Mouse (Mus musculus) ovary, postnatal 14 days (tissue): ENCODE results near the gene Strc.
"Not testable (repeated sequence)": the region's sequence is repeated elsewhere in the genome, so short reads cannot be mapped to it uniquely, and the experiment has no call there.

Experiments
- DNase-seq: peaks from one replicate; pipeline ENCODE4 v3.0.0; 2022; ENCODE audit warnings: low spot score

Strc gene

DNA sequence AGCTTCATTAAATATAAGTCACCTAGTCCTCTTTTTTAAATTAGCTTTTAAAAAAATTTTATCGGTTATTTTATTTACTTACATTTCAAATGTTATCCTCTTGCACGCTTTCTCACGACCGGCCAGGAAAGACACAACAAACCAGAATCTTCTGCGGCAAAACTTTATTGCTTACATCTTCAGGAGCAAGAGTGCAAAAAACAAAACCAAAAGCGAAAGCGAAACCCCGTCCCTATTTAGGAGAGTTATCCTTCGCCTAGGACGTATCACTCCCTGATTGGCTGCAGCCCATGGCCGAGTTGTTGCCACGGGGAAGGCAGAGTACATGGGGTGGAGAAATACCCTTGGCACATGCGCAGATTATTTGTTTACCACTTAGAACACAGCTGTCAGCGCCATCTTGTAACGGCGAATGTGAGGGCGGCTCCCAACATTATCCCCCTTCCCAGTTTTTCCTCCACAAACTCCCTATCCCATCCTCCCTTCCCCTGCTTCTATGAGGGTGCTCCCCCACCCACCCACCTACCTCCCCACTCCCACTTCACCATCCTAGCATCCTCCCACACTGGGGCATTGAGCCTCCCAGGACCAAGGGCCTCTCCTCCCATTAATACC lies at the start of gene Strc:
Strc (minus strand) TSS at position 208 of the 615 bp plus-strand sequence.
- DNase-seq = not testable (repeated sequence)

DNA sequence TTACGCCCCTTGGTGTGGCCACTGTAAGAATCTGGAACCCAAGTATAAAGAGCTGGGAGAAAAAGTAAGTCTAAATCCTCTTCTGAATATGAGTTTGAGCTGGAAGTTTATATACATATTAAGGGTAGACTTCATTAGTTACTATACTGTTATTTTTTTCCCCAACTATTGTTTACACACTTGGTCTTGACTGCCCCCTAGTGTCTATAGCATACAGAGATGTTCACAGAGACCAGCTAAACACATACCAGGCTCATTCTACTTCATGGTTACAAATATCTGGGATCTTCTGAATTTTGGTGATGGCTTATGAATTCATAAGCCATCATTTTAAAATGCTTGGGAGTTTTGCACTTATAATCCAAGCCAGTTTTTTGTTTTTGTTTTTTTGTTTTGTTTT lies 47.9 kb upstream of the Strc start:
- DNase-seq = no peak

DNA sequence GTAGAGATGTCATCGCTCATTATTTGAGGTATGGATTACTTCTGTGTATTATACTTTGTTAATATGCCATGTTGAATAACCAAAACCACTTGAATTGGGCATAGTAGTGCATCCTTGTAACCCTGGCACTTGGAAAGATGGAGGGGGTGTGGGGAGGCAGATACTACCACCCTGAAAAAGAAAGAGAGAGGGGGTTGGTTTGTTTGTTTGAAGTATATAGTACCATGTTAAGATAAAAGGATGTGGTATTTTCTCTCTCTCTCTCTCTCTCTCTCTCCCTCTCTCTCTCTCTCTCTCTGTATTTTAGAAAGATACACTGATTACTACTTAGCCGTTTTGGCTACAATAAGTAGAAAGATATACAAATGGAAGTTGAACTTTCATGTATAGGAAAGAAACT lies 38.9 kb upstream of the Strc start:
- no peak for DNase-seq

DNA sequence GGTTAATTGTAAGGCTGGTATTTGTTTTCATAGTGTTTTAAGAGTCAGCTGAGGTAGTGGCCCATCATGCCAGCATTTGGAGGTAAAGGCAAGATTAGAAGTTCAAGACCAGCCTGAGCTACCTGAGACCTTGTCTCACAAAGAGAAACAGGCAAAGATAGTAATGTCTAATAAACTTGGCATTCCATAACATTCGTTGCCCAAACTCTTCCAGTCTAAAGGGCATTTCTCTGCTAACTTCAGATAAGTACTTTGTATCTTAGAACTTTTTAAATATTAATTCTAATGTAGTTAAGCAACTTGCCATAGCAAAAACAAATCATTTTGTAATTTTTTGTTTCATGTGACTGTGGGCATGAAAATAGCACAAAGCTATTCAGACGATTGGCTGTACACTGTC lies 36.2 kb upstream of the Strc start:
- no peak for DNase-seq

DNA sequence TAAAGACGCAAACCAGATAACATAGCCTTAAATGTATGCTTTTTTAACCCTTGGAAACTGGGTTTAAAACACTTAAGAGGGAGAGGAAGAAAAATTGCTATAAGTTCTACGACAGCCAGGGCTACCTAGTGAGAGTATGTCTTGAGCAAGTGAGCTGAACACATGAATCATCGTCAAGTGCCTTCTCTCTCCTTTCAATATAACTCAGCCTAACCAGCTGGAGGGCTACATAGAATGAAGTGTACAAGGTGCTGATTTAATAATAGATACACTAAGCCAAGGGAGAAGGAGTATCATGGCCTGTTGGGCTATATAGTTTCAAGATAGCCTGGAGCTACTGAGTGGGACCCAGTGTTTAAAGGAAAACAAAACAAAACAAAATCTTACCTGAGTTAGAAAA lies 31.5 kb upstream of the Strc start:
- DNase-seq = no peak

DNA sequence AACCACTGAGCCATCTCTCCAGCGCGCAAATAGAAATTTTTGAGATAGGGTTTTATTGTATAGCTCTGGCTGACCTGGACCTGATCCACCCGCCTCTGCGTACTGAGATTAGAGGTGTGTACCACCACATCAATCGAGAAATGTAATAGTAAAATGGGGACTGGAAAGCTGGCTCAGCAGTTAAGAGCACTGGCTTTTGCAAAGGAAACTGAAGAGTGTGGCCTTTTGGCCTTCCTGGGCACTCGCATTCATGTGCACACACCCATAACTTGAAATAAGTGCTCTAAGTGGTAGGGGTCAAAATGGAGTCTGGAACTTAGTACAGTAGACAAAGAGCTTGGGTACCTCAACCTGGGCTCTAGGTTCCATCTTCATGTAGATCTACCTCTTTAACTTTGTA lies 29.4 kb upstream of the Strc start:
- DNase-seq = no peak

DNA sequence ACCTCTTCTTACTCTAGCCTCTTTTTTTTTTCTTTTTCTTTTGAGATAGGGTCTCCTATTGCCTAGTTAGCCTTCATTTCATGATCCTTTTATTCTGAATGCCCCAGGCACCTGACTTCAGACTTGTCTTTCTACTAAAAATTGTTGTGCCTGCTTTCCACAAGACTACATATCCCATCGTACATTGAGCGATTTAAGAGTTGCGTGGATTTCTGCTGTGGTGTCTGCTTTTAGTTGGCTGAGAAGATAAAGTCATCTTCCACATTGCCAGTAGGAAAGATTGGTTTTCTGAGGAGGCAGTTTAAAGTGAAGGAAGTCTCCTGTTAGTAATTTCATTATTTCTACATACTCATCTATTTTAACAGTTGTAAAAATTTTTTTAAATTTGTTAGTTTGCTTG lies 28.6 kb upstream of the Strc start:
- no peak for DNase-seq

DNA sequence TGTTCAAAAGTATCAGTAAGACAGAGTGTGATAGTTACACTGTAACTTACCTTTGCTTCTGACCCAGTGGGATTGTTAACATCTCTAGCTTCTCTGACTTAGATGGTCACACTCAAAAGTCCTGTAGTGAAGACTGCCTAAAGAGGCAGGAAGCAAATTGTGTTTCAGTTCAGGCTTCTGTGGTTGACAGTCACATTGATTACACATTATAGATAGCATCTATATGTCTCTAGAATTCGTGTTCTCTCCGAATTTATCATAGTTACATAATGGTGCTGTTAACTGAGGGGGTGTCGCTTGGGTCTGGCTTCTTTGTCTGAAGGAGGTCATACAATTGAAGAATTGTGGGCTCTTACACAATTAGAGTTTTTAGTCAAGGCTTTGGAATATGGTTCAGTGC lies 28.1 kb upstream of the Strc start:
- DNase-seq = no peak

DNA sequence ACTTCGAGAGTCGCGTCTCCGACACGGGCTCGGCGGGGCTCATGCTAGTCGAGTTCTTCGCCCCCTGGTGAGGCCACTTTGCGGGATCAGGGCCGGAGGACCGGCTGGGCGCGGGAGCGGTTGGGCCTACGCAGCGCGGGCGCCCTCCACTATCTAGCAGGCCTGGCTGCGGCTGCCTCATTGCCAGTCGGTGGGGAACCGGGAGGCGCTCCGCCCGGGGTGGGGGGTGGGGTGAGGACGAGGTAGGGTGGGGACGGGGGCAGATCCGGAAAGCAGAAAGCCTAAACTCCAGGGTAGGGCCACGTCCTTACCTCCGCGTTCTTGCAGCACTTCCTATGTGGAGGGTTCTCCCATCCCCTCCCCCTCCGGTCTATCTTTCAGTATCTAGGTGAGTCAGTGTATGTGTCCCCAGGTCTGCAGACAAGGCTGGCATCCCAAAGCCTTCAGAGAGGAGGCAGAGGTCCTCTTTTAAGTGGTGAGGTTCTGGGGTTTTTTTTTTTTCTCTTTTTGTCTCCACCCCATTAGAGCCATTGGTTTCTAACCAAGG lies 27.2 kb upstream of the Strc start:
- DNase-seq = peak; percentile 13

DNA sequence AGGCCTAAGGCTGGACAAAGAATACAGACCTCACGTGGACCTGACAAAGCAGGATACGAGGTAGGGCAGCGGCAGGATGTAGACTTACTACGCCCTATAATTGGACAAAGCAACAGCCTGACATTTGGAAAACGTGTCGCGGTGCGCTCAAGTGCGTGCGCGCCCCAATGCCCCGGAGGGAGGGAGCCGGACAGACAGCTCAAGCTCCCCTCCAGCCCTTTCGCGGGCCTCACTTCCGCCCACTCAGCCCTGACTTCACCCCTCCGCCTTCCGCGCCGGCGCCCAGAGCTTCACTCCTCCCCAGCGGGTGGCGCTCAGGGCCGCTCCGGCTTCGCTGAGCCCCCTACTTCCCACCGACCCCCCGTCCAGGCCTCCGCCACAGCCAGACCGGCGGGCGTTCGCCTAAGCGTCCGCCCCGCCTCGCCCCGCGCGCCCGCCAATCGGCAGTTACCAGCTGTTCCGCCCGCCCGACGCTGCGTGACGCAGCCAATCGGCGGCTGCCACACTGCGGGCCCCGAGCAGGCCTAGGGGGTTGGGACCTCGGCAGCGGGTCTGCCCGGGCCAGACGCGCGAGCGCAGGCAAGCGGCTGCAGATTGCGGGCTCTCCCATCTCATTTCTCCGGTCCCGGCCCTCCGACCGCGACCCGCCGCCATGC lies 26.5 kb upstream of the Strc start, which contains the start of the genes Pdia3 and Catsper2:
Pdia3 (plus strand) TSS at position 389 of the 656 bp plus-strand sequence.
Catsper2 (minus strand) TSS at position 406 of the 656 bp plus-strand sequence.
- peak; percentile 93 for DNase-seq

DNA sequence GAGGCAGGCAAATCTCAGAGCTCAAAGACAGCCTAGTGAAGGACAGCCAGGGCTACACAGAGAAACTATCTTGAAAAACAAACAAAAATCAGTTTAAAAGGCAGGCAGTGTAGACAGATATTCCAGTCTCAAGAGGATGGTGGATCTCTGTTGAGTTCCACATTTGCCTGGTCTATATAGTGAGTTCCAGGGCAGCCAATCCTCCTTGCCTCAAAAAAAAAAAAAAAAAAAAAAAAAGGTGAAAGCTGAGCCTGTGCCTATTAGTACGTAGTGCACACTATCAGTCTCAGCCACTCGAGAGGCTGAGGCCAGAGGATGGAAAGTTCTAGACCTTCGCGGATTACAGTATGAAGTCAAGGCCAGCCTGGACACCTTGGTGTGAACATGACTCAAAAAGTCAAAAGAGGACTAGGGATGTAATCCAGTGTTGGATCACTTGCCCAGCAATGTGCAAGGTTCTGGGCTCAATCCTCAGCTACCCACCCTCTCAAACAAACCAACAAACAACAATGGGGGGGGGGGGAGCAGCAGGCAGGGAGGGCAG lies 25.9 kb upstream of the Strc start:
- no peak for DNase-seq

DNA sequence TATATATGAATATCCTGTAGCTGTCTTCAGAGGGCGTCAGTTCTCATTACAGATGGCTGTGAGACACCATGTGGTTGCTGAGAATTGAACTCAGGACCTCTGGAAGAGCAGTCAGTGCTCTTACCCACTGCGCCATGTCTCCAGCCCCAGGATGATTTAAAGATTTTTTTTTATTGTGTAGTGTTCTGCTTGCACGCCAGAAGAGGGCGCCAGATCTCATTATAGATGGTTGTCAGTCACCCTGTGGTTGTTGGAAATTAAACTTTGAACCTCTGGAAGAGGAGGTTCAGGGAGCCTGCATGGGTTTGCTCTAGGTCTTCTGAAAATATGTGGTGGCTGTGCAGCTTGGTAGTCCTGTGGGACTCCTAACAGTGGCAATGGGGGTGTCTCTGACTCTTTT lies 21.2 kb upstream of the Strc start:
- DNase-seq = no peak

DNA sequence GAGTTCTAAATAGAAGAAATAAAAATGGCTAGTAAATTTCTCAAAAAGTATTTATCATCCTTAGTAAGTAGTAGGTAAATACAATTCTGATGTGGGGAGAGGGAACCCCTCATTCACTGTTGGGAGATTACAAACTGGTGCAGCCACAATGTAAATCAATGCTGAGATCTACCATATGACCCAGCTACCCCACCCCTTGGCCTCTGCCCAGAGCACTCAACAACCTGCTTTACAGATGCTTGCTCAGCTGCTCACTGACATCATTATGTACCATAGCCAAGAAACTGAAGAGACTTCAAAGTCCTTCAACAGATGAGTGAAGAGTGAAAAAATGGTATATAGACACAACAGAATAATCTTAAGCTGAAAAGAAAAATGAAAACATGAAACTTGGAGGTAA lies 16.3 kb upstream of the Strc start:
- DNase-seq = no peak

DNA sequence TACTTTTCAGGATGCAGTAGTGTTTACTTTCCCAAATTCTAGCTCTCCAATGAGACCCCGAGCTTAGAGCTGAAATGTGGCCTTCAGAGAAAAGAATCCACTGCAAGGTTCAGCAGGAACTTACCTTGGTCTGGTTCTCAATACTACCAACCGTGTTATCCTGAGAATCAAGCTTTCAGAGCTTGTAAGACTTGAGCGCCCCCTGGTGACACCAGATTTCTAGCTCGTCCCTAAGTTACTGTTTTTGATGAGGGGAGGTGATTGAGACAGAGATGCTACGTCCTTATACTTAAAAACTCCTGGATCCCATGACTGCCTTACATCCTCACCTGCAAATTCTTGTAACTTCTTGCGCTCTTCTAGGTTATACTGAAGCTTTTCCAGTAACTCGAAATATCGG lies 9.7 kb upstream of the Strc start:
- peak; percentile 78 for DNase-seq

DNA sequence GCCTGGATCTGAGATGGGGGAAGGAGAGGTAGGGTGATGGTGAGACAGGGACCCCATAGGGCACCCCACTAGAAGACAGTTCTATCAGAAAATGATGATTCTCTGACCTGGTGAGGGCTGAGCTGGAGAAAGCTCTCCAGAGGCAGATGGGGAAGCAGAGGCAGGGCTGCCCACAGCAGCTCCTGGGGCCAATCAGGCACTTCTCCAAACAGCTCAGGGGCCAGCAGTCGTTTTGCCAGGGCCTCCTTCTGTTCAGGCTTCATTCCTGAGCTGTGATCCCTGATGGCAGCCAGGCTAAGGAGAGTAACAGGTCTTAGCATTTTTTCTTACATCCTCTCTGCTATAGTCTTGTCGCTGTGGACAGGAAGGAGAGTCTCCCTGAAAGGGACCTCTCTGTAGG lies 12.2 kb downstream of the Strc start:
- no peak for DNase-seq

DNA sequence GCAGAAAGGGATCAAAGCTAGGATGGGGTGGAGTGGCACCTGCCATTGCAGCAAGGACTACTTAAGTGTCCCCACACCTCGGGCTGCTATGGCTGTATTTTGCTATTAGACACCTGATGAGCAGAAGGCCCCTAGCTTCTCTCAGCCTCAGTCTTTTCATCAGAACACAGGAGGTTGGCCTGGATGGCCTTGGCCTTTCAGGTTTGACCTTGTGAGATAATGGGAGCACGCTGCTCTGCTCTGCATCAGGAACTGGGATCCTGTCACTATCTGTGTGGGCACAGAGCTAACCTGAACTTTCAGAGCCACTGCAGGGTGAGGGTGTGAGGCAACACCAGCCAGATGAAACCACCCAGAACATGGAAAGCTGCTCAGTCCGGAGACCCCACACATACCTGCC lies 14.7 kb downstream of the Strc start:
- no peak for DNase-seq

DNA sequence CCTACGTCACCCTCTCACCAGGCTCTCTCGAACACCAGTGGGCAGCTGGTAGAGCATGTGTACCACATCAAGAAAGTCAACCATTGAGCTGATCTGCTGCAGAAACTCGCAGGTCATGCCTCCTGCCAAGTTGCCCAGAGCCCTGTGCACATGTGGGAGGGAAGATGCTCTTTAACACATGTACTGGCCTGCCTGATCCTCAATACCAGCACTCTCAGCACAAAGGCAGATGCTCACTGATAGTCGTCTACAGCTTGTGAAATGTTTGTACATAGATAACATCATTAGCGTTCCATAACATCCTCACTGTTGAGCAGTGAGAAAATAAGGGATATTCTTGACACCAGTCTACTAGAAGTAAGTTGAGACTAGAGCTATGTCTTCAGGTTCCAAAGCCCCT lies 16.0 kb downstream of the Strc start:
- no peak for DNase-seq

DNA sequence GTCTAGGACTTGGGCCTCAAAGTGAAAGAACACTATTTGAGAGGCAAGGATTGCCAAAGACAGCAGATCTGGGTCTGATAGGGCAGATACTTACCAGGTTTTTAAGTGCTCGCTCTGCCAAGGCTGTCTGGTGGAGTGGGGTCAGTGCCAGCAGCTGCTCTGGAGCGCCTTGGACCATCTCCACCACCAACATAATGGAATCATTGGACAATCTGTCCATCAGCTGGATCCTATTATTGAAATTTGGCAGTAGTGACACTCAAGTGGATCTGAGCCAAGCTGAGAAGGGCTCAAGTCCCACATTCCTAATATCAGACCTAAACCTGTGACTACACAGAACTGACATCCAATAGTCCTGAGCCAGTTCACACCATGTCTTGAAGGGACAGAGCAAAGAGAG lies 18.1 kb downstream of the Strc start:
- no peak for DNase-seq

DNA sequence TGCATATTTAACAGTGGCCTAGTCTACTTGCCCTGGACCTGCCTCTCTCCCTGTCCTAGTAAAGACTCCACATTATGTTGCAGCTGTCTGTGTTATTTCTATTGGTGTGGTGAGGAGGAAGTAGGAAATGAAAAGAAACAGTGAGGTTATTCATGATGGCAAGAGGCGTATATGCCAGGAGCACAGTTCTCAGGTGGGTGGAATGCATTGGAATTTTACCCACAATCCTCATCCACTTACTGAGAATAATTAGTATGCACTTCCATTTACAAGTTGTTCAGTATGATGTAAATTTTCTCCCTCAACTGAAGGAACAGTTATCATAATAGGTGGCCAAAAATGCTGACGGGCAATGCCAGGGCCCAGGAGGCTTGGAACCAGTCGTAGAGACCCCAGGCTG lies 23.3 kb downstream of the Strc start:
- DNase-seq = no peak

DNA sequence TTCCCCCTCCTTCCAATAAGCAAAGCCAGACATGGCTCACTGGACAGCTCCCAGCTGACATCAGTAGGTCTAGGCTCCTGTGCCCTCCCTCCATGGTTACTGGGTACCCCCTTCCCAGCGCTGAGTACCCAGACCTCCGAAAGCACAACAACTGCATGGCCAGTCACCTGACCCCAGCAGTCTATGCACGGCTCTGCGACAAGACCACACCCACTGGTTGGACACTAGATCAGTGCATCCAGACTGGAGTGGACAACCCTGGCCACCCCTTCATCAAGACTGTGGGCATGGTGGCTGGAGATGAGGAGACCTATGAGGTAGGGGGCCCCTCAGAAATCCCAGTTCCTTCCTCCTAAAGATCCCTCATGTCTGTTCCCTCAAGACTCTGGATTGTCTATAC lies 27.5 kb downstream of the Strc start:
- no peak for DNase-seq

DNA sequence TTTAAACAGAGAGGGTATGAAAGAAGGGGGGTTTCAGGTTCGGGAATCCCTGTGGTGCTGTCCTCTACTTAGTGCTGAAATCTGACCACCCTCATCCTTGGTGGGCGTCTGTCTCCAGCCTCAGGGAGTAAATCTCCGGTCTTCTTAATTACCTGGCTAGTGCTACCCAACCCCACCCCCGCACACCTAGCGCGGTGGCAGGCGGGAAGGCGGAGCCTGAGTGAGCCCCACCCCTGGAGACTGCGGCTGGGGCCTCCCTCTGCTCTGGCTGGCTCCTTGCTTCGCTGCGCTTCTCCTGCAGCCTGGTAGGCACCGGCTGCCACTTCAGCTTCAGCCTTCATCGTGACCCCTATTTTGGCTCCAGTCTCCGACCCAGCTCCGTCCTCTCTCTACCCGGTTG lies 28.6 kb downstream of the Strc start:
- DNase-seq = peak; percentile 12

DNA sequence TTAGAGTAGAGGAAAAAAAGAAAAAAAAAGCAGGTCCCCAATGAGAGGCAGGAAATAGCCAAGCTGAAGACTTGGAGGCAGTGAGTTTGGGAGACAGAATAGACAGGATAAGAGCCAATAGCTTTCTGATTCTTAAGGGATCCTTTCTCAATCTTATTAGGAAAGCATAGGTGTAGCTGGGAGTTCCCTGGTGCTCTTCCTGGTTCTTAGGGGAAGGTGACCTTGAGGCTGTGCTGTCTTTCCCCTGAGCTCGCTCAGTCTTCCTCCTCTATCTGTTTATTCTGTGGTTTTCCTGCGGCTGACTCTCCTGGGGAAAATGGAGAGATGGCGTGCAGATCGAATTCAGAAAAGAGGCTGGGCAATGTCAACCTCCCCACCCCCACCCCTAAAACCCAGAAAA lies 29.0 kb downstream of the Strc start:
- no peak for DNase-seq

DNA sequence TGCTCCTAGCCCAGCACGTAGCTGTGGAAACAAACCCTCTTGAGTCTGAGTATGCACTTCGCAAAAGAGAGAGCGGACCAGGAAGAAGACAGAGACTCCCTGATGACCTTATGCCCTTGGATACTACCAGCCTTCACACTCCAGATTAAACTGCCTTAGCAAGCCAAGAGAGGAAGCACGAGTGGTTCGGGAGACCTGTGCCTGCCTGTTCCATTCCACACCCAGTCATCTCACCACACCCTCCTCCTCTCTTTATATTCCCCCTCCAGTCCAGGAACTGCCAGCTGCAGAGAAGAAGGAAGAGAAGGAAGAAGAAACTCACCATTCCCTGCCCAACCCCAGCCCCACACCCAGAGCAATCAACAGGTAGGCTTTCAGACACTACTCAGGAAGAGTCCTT lies 29.5 kb downstream of the Strc start, which contains the start of gene Ckmt1:
Ckmt1 (plus strand) TSS at position 221 of the 400 bp plus-strand sequence.
- DNase-seq = no peak
